Mouse (Mus musculus) T-helper 1 cell (primary cell): ENCODE results near the gene Asdurf.
"Not testable (repeated sequence)": the region's sequence is repeated elsewhere in the genome, so short reads cannot be mapped to it uniquely, and the experiment has no call there.

Experiments used
- in situ Hi-C: fragments of 300-600 bp; cut with MboI, MseI; formaldehyde crosslinking; loops from one replicate; pipeline ENCODE4 v1.15.1; 2025; ENCODE audit warnings: high pct_unique_total_duplicates

Gene Asdurf

DNA sequence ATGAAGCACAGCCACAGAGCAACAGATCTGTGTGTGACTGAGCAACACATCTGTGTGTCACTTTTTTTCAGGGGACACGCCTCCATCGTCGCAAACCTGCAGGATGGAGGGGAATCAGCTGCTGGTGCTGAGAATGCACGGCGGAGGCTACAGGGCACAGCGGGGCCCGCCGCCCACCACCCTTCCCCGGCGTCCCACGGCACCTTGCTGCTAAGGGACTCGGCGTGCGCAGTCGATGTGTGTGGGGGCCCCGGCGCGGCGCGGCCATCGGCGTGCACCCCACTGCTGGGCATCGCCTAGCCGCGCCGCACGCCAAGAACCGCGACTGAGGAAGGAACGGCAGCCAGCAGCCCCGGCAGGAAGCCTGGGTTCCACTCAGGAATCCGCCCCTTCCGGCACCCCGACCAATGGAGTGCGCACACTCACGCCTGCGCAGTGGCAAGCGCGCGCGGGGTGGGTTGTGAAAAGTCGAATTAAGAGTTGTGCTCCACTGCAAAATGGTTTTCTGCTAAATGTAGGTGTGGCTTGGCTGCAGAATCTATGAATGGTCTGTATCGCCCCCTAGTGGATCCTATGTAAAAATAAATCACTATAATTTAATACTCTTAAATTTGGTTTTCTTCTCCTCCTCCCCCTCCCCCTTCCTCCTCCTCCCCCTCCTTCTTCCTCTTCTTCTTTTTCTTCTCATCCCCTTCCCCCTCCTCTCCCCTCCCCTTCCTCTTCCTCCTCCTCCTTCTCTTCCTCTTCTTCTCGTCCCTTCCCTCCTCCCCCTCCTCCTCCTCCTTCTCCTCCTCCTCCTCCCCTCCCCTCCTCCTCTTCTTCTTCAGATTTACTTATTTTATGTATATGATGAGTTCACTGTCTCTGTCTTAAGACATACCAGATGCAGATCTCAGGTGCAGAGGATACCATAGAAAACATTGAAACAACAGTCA lies at the start of gene Asdurf, which contains the start of the genes Gm28551 and Asnsd1:
TSS of gene Asdurf (minus strand) at position 293 of the 935 bp plus-strand sequence.
TSS of gene Gm28551 (minus strand) at position 341 of the 935 bp plus-strand sequence.
TSS of gene Asnsd1 (minus strand) at position 426 of the 935 bp plus-strand sequence.
- in situ Hi-C loops, result no loop called here

DNA sequence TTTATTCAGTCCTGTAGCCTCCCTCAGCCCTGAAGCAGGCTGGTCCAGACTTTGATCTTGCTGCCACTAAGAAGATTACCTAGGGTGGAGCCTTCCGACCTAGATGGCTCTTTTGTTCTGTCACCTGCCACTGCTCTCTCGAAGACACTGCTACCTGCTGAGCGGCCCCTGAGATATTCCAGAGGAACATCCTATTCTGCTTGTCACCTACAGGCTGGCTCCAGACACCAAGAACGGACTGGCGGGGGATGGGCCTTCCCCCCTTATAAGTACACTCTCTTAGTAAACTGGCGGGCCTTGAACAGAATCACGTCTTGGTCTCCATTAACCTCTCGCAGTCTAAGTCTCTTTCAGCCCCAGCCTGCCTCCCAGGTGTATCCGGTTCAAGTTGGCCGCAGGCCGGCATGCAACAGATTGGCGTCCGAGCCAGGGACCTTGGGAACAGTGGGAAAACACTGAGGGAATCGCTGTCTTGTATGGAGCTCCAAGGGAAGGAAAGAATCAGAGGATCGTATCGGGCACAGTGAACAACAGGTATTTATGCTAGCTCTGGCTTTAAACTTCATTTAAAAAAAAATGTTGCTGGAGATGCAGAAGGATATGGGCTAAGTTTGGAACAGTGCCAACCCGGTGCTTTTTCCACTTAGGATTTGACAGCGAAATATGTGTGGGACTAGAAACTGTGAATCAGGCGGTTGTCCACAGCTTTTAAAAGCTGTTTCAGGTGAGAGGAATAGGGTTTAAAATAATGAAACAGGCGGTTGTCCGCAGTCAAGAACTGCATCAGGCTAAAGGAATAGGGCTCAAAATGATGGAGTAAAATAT lies 41.7 kb upstream of the Asdurf start:
- in situ Hi-C loops, result not testable (repeated sequence)

DNA sequence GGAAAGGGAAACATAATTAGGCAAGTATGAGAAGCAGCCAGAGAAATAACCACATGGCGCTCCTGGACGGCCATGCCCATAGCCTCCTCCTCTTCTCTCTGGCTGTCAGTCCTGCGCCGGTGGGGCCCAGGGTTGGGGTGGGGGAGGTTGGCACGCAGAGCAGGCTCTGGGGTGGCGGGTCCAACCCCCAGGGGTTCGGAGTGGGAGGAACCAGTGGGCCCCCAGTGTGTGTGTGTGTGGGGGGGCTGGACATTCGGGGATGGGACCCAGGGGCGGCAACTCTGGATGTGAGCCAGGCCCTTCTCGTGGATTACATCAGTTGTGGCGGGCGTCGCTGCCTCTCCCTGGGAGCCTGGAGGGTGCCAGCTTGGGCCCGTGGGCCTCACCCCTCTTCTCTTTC lies 36.3 kb upstream of the Asdurf start:
- in situ Hi-C loops, result no loop called here

DNA sequence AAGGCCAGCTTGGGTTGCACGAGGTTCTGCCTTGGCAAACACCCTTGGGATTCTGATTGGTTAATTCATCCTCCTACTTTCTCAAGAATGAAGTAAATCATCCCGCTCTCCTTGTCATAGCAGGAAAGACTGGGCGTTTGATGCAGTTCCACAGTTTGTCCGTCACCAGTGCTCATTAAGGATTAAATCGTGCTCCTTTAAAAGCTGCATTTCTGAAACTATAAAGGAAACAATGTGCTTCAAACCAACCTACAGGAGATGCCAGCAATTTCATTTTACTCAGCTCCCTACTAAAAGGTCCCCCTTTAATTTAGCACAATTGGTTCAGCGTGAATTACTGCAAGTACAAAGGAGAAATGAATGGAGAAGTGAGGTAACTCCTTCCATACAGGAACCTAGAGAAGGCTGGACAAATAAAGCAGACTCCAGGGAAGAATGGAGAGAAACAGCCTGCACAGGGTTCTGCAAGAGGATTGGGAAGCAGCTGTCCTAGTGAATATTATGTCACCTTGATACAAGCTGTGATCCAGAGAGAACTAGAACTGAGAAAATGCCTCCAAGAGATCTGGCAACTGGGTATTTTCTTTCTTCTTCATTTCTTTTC lies 31.8 kb upstream of the Asdurf start:
- in situ Hi-C loops, result no loop called here

DNA sequence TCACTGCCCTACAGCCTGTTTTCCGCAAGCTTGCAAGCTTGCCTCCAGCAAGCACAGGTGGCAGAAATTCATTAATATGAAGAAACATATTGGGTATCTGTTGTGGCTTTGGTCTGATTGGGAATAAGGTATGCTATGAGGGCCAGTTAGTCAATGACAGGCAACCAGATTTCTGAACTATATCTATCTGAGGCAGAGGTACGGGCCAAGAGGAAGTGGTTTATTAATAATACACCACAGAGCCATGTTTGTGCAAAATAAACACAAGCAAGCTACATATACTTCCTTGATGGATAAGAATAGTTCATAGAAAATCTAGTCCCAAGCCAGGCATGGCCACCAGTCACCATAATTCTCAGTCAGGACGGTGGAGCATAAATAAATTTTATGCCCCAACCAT lies 25.3 kb upstream of the Asdurf start:
- in situ Hi-C loops, result no loop called here

DNA sequence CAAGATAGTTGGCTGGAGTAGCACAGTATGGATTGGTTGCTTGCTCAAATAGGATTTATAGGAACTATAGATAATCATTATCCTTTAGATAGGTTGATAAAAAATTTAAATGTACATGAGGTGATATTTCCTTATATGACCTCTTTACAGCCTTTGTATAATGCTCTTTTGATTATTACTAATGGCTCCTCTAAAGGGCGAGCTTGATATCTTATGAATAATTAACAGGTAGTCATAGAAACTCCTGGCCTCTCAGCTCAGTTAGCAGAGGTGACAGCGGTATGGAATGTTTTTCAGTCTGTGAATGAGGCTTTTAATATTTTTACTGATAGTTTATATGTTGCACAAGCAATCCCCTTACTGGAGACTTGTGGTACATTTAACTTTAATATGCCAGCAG lies 23.5 kb upstream of the Asdurf start:
- in situ Hi-C loops, result not testable (repeated sequence)

DNA sequence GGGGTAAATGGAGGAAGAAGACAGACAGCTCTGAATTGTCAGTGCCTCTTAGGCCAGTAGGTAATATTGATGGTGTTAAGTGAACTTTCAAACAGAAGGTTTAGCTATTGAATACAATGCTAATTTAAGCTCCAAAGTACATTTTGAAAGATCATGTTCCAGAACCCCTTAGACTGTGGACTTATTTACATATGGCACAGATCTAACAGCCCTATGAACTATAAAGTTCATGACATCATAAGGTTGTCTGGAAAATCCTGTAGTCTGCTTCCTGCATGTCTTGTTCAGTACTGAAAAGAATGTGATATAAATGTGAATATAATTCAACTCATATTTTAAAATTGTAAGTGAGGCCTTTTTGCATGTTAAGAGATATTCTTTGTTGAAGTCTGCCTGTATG lies 6.6 kb upstream of the Asdurf start:
- in situ Hi-C loops, result no loop called here

DNA sequence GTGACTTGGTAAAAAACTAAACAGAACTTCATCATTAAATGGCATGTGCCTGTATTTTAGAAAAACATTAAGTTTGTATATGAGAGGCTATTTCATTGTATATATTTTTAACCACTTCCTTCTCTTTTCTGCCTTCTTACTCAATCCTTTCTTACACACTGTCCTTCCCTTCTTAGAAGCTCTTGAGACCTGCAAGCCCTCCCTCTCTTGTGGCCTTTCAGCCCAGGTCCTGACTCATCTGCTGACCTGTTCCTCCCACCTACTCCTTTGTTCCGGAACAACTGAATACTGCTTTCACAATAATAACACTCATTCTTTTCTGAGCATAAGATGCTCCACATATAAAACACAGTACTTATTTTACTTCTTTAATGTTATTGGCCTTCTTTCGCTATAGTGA lies 11.3 kb downstream of the Asdurf start:
- in situ Hi-C loops, result loop anchor here (5.0 kb wide), 1 partner anchor 44 kb away; the partner anchor contains the start of genes Gm28778, Ormdl1 and Pms1

DNA sequence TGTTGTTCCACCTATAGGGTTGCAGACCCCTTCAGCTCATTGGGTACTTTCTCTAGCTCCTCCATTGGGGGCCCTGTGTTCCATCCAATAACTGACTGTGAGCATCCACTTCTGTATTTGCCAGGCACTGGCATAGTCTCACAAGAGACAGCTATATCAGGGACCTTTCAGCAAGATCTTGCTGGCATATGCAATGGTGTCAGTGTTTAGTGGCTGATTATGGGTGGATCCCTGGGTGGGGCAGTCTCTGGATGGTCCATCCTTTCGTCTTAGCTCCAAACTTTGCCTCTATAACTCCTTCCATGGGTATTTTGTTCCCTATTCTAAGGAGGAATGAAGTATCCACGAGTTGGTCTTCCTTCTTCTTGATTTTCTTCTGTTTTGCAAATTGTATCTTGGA lies 15.0 kb downstream of the Asdurf start:
- in situ Hi-C loops, result not testable (repeated sequence)

DNA sequence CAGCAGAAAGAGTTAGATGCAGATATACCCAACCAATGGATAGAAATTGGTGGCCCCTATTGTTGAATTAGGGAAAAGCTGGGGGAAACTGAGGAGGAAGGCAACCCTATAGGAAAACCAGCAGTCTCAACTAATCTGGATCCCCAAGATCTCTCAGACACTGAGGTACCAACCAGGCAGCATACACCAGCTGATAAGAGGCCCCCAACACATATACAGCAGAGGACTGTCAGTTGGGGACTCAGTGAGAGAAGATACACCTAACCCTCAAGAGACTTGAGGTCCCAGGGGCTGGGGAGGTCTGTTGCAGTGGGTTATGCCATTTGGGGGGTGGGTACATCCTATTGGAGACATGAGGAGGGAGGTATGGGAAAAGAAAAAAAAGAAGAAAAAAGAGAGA lies 17.0 kb downstream of the Asdurf start:
- in situ Hi-C loops, result no loop called here

DNA sequence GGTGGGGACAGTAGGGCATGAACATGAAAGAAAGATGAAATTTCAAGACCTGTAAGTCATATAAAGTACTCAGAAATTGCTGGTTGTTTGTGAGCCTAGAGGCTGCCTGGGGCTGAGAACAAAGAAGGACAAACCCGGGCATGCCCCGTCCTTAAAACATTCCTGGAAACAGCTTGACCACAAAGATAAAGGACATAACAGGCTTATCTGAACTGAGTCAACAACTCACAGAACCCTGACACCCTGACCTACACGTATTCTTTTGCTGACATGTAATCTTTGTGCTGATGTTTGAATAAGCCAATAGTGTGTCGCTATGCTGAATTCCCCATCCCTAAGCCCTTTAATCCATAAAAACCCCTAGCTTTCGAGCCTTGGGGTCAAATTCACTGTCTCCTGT lies 18.9 kb downstream of the Asdurf start:
- in situ Hi-C loops, result not testable (repeated sequence)

DNA sequence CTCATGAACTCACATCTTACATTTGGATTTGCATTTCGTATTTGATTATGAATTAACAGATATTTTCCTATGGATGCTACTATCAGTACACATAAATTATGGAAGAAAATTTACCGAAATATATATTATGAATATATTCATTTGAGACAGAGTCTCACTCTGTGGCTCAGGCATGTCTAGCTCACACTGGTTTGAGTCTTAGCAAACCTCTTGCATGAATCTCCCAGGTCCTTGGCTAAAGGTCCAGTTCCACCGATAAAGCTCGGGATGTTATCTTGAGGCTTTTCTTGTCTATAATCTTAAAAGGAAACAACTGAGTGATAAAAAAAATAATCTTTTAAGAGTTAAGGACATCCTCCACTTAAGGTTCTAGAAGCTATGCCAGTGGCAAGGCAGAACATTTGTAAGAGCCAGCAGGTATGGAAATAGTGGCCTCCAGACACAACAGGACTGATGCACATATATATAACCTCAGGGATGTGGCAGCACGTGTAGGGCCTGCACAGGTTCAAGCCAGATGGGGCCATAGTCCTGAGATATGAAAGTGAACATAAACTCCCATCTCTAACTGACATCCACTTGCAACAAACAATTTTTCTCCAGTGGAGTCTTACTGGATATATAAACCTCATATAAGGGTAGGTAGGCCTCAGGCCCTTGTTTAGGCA lies 27.5 kb downstream of the Asdurf start:
- in situ Hi-C loops, result no loop called here

DNA sequence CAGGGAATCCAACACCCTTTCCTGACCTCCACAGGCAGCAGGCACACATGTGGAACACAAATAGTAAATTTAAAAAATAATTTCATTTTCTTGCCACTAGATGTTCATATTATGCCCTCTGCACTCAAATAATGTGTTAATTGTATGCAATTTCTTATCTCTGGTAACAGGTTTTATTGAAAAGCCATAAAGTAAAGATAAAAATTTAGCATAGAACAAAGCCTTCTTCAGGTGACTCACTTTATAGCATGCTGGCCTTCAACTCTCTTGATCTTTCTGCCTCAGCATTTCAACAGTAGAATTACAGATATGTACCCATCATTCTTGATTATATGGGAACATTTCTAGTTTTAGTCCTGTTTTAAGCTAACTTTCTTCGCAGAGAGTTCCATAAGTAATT lies 28.1 kb downstream of the Asdurf start:
- in situ Hi-C loops, result no loop called here

DNA sequence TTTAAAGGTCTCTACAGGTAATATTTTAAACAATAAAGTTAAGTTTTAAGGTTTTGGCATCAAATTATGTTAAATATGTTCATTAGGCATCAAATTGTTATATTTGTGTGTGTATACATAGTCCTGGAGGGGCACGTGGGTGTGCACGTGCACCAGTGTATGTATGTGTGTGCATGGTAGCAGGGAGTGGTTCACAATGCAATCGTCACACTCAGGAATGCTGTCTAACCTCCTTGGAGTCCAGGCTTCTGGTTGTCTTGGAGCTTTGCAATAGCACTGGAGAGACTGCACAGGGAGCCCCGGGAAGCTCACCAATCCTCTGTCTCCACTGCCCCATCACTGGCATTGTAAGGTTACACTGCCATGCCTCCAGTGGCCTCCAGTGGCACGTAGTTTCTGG lies 29.2 kb downstream of the Asdurf start:
- in situ Hi-C loops, result no loop called here

DNA sequence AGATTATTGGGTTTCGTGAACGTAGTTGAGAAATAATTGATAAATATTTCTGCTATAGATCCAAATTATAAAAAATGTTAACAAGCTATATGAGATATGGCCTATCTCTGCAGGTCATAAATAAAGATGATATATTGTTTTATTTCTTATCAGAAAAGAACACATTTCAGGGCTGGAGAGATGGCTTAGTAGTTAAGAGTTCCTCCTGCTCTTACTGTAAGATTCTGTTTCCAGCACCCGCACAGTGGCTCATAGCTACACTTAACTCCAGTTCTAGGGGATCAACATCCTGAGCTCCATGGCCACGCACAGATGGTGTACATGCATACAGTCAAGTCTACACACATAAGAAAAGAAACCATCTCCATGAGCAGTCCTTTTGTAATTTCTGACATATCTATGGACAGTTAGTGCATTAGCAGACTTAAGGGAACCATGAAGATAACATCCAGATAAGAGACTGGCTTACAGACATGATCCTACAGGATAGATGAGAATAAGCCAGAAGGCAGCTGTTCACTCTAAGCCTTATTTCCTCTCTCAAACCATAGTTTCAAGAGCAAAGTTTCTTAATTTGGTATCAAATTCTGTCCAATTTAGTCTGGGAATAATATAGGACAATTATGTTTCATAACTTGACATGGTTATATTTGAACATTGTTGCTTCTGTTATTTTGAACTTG lies 30.6 kb downstream of the Asdurf start:
- in situ Hi-C loops, result no loop called here

DNA sequence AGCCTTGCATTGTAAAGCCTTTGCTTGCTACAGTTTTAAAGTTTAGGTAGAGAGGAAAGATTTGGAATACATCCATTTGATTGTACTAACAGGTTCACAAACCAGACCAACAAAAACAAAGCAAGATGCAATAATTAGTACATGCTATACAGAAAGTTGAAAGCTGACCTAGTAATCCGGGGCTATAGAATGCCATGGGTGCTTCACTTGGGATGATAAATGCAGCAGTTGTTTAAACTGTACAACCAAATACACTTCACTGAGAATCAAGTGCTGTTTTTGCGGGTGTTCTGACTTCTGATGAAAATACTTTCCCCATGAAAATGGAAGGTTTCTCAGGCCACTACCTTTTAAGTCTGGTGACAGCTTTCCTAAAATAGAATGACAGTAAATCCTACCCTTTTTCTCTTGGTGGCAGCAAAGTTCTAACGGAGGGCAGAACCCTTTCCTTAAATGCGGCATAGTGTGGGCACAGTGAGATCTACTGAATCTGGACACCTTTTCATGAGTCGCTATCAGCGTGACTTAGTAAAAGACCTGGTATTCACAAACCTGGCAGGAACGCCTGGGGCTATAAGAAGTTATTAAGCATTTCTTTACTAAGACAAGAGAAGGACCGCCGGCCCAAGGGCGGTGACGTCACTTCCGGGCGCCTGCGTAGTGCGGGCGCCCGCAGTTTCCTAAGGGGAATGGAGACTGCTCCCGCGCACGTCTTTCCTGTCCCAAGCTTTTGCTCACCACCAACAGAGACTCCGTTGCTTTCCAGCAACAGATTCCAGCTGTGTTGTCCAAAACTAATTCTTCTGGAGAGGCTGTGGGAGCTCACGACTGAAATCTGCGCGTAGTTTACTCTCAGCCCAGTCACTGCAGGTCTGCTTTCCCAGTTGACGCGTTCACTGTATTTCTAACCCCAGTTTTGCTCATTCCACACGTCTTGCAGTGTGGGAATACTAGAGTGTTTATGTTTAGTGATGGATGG lies 39.1 kb downstream of the Asdurf start, which contains the start of gene Osgepl1:
TSS of gene Osgepl1 (plus strand) at position 636 of the 979 bp plus-strand sequence.
- in situ Hi-C loops, result no loop called here

DNA sequence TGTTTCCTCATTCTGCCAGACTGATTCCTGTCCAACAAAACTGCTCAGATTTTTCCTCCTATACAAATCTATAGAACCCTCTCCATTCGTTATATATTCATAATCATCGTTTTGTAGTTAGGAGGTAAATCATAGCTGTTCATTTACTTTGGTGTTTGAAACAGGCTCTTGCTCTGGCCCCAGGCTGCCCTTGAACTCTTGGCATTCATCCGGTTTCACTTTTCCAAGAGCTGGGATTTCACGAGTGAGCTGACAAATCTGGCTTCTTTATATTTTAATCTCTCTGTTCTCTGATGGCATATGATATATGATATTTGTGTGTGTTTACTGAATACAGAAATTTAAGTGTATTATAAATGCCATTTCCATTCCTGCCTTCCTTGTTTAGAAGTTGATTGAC lies 51.9 kb downstream of the Asdurf start:
- in situ Hi-C loops, result no loop called here
